In the genomic region with DNA sequence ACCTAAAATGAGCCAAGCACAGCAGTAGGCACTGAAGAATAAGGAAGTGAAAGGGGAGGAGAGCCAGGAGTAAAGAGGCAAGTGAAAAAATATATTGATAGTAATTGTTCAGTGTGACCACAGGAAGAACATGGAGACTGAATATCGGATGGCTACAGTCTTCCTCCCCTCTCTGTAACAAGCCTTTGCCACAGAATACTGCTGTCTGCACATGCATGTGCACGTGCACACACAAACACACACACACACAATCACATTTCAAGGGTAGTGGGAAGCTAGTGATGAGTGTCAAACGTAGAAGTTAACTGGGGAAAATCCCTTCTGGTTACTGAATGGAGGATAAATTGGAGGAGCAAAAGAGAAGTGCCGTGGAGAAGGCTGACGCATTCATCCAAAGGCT, we compare ENCODE assay signal across 14 mouse cellular contexts.
"Had no signal": no experiment of that assay in that cellular context is flagged by ENCODE, and none has a peak within 500 bp of the region (broad histone marks: within the 10 kb centered on the region; RNA-seq: fewer than 3 reads in every experiment).

No protein-coding gene starts in this region.

- ATAC-seq: midbrain, embryonic 13.5 days; midbrain, embryonic 15.5 days had no signal

- DNase-seq: lung, adult 18-20 months; lung, embryonic 14.5 days; lung, postnatal 10 days; lung, postnatal 4 days; right cerebral cortex, postnatal 14 days; thymus, postnatal 14 days; thymus, postnatal 36 days had no signal

- H3K27ac ChIP-seq: midbrain, embryonic 13.5 days; midbrain, embryonic 15.5 days; neural tube, embryonic 12.5 days; stomach, embryonic 15.5 days; stomach, postnatal 0 days had no signal

- H3K4me1 ChIP-seq: midbrain, embryonic 13.5 days; midbrain, embryonic 15.5 days; neural tube, embryonic 12.5 days; stomach, embryonic 15.5 days had no signal

- H3K36me3 ChIP-seq: midbrain, embryonic 13.5 days; midbrain, embryonic 15.5 days; neural tube, embryonic 12.5 days; stomach, embryonic 15.5 days had no signal

- H3K9me3 ChIP-seq: megakaryocyte, embryonic 14.5 days; midbrain, embryonic 13.5 days; midbrain, embryonic 15.5 days; neural tube, embryonic 12.5 days; stomach, embryonic 15.5 days had no signal

- H3K4me2 ChIP-seq: lung, embryonic 14.5 days; midbrain, embryonic 11.5 days; midbrain, embryonic 13.5 days; midbrain, embryonic 15.5 days; neural tube, embryonic 12.5 days; stomach, embryonic 15.5 days had no signal

- H3K27me3 ChIP-seq: midbrain, embryonic 13.5 days; midbrain, embryonic 15.5 days; neural tube, embryonic 12.5 days; stomach, embryonic 15.5 days had no signal

- H3K4me3 ChIP-seq: megakaryocyte, embryonic 14.5 days; midbrain, embryonic 13.5 days; midbrain, embryonic 15.5 days; neural tube, embryonic 12.5 days; stomach, embryonic 15.5 days had no signal

- H3K9ac ChIP-seq: lung, embryonic 14.5 days; midbrain, embryonic 13.5 days; midbrain, embryonic 15.5 days; neural tube, embryonic 12.5 days; stomach, embryonic 15.5 days had no signal
